Mouse (Mus musculus) kidney, embryonic 16.5 days (tissue): ENCODE measurements around the gene Wtip. TPM values are rescaled to one million over a fixed set of nuclear protein-coding genes. Genes with fewer than 3 reads are reported as not detected.
"Not testable (repeated sequence)": the region's sequence is repeated elsewhere in the genome, so short reads cannot be mapped to it uniquely, and the experiment has no call there.

ENCODE experiments used
- ATAC-seq: fragments of 200-750 bp; cut with Nextera tagmentation; 2 replicates; pipeline ENCODE4 v1.8.0; 2017; ENCODE audit warnings: moderate TSS enrichment; ENCODE audit not compliant: low FRiP score, low TSS enrichment
- H3K27ac ChIP-seq: fragments of 300-500 bp; sonication (generic); 2 replicates; pipeline ENCODE4 v1.5.1; 2014; ENCODE audit warnings: low read length
- H3K27me3 ChIP-seq: fragments of 300-500 bp; sonication (generic); 2 replicates; pipeline ENCODE4 v1.6.1; 2014; ENCODE audit warnings: low read length, control low read depth, mixed read lengths; ENCODE audit not compliant: insufficient read depth
- H3K36me3 ChIP-seq: fragments of 300-500 bp; sonication (generic); 2 replicates; pipeline ENCODE4 v1.6.1; 2014; ENCODE audit warnings: low read length, control low read depth, mixed read lengths; ENCODE audit not compliant: insufficient read depth
- H3K4me1 ChIP-seq: fragments of 300-500 bp; sonication (generic); 2 replicates; pipeline ENCODE4 v1.6.1; 2014; ENCODE audit warnings: low read length, control low read depth, mixed read lengths; ENCODE audit not compliant: insufficient read depth
- H3K4me2 ChIP-seq: fragments of 300-500 bp; sonication (generic); replicated peaks from 2 replicates; pipeline ENCODE4 v1.6.1; 2014; ENCODE audit warnings: low read depth, low read length
- H3K4me3 ChIP-seq: fragments of 300-500 bp; sonication (generic); 2 replicates; pipeline ENCODE4 v1.5.1; 2014; ENCODE audit warnings: mild to moderate bottlenecking, low read length
- H3K9ac ChIP-seq: fragments of 300-500 bp; sonication (generic); replicated peaks from 2 replicates; pipeline ENCODE4 v1.6.1; 2014; ENCODE audit warnings: low read length
- H3K9me3 ChIP-seq: fragments of 300-500 bp; sonication (generic); 2 replicates; pipeline ENCODE4 v1.6.1; 2016; ENCODE audit warnings: low read length, control low read depth
- WGBS: fragments of 180-500 bp; shearing (Covaris S2); extraction: QIAGEN DNeasy Blood & Tissue Kit; methylation state at CpG from one replicate; pipeline ENCODE4 v1.1.7; 2014; 5-methylcytosine and 5-hydroxymethylcytosine counted together
- polyA plus RNA-seq: library from polyadenylated mRNA; unstranded; fragments of >200 nt; fragmentation: Nextera tagmentation; extraction: Ambion mirVana; gene quantifications from 2 replicates; pipeline ENCODE4 v1.2.1, GENCODE M21; 2015

Gene Wtip
- polyA plus RNA-seq, 1 experiment from 2014 or later = 7.3 TPM

DNA sequence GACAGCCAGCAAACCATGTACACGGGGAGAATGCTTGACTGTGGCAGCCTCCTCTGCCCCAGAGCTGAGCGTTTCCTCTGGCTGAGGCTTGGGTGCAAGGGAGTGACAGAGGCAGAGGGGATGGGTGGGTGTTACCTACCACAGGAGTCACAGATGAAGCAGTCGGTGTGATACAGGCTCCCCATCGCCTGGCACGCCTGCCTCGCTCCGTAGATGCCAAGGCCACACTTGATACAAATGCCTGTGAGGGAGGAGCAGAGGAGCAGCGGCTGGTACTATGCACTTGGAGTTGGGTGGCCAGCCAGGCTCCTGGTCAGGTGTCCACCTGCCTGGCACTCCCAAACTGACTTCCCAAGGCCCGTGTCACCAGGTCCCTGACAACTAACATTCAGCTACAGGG is 7.7 kb downstream of the Wtip start:
- WGBS = 85% methylated on average over 9 of the region's 9 CpGs
- Histone ChIP-seq H3K4me1 (peaks cover under 1% of the 10 kb centered on the region; the same call in 1 of the 2 replicates), H3K9ac (no peak overlapping the region), H3K27me3 (no peaks in the 10 kb centered on the region), H3K4me3 (no peak overlapping the region), H3K27ac (no peak overlapping the region), H3K36me3 (peaks cover 27% of the 10 kb centered on the region), H3K9me3 (peaks cover 6% of the 10 kb centered on the region), H3K4me2 (no peak overlapping the region)
- no peak for ATAC-seq

DNA sequence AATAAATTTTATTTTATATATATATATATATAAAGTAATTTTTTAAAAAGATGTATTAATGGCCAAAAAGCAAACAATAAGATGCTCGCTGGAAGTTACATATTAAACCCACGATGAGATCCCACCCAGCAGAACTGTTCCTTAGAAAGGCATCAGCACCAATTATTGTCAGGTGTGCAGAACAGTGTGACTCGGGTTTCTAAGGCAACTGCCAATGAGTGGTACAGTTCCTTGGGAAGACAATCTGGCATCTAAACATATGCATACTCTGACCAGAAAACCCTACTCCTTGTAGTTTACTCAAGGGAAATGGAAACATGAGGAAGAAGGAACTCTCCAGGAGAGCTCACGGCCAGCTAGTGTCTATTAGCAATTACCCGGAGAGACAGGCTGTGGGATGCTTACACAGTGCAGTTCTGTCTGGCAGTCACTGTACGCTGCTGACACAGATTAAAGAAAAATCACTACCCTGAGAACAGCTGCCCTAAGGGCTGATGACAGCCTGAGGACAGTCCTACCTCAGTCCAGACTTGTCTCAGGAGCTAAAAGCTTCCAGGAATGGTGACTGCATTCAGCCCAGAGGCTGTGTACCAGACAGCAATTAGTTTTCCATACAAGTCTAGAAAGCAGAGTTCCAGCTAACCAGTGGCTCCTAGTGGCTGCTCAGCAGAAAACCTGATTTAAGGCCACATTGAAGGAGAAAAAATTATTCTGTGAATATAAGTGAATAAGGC is 9.9 kb downstream of the Wtip start:
- H3K36me3 ChIP-seq = peaks cover 29% of the 10 kb centered on the region
- H3K4me3 ChIP-seq = no peak overlapping the region
- H3K4me2 ChIP-seq = no peak overlapping the region
- WGBS = 90% methylated on average over 6 of the region's 6 CpGs
- no peak overlapping the region for H3K9ac ChIP-seq
- no peaks in the 10 kb centered on the region for H3K27me3 ChIP-seq
- H3K9me3 ChIP-seq = peaks cover 6% of the 10 kb centered on the region
- H3K27ac ChIP-seq = no peak overlapping the region
- no peaks in the 10 kb centered on the region for H3K4me1 ChIP-seq
- no peak for ATAC-seq

GRCm38 (mm10) chr7:34120636-34121035 is 12.4 kb downstream of the Wtip start:
- H3K9ac ChIP-seq, H3K27ac ChIP-seq, H3K4me2 ChIP-seq, H3K27me3 ChIP-seq, H3K4me3 ChIP-seq, H3K4me1 ChIP-seq, H3K9me3 ChIP-seq, ATAC-seq: not testable (repeated sequence)
- H3K36me3 ChIP-seq = peaks cover 26% of the 10 kb centered on the region
- 7% methylated on average over 1 of the region's 1 CpGs for WGBS

DNA sequence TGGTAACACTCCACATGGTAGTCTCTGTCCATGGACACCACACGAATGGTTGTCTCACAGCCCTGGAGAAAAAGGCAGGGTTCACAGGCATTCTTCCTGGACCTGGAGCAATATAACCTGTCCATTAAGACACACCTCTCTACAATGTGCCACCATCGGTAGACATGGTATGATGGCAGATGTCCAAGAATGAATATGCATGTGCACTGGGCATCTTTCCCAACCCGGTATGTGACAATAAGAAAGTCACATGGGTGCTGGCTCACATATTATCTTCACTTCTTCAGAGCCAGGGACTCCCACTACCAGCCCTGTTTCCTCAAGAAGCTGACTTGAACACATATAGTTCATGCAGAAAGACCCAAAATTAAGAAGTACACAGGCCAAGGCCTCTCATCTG is 16.5 kb downstream of the Wtip start:
- 94% methylated on average over 3 of the region's 3 CpGs for WGBS
- Histone ChIP-seq H3K9ac (no peak overlapping the region), H3K4me3 (no peak overlapping the region), H3K27ac (no peak overlapping the region), H3K9me3 (no peaks in the 10 kb centered on the region), H3K4me1 (no peaks in the 10 kb centered on the region), H3K27me3 (no peaks in the 10 kb centered on the region), H3K36me3 (peaks cover 55% of the 10 kb centered on the region), H3K4me2 (no peak overlapping the region)
- ATAC-seq = no peak

- Histone ChIP-seq H3K27me3 (no peaks in the 10 kb centered on the region), H3K4me1 (no peaks in the 10 kb centered on the region), H3K9ac (no peak overlapping the region), H3K9me3 (no peaks in the 10 kb centered on the region), H3K4me2 (no peak overlapping the region), H3K36me3 (peaks cover 55% of the 10 kb centered on the region), H3K4me3 (no peak overlapping the region), H3K27ac (no peak overlapping the region)
- WGBS = 88% methylated on average over 5 of the region's 5 CpGs
- ATAC-seq = no peak
These were observed 23.9 kb downstream of the Wtip start for GRCm38 (mm10) chr7:34109190-34109589.

DNA sequence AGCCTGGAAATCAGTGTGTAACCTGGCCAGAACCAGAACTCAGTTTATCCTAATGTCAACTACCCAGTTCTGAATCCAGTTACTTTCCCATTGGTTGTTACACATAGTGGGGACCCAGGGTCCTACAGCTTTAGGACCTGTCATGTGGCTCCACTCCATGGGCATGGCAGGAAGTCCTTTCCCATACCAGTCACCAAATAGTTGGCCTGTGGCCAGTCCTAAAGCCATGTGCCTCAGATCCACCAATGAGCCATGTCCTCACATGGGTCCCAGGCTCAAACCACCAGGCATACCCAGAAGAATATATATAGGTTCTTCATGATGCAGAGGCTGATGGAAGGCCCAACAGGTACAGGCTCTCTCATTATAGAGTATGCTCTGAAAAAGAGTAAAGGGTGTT is 31.8 kb downstream of the Wtip start:
- no peak for ATAC-seq
- Histone ChIP-seq H3K9ac (no peak overlapping the region), H3K27ac (no peak overlapping the region), H3K27me3 (no peaks in the 10 kb centered on the region), H3K4me3 (no peak overlapping the region), H3K36me3 (no peaks in the 10 kb centered on the region), H3K4me2 (no peak overlapping the region), H3K9me3 (peaks cover 9% of the 10 kb centered on the region; the same call in 1 of the 2 replicates), H3K4me1 (no peaks in the 10 kb centered on the region)

- WGBS = 73% methylated on average over 2 of the region's 2 CpGs
- Histone ChIP-seq H3K9me3 (peaks cover 12% of the 10 kb centered on the region), H3K9ac (no peak overlapping the region), H3K27me3 (no peaks in the 10 kb centered on the region), H3K4me2 (no peak overlapping the region), H3K27ac (no peak overlapping the region), H3K36me3 (no peaks in the 10 kb centered on the region), H3K4me1 (no peaks in the 10 kb centered on the region), H3K4me3 (no peak overlapping the region)
- ATAC-seq = no peak
These were observed 33.1 kb downstream of the Wtip start for GRCm38 (mm10) chr7:34100002-34100401.

GRCm38 (mm10) chr7:34094911-34095481 is 38.1 kb downstream of the Wtip start, which contains the start of gene Scgb1b30:
Scgb1b30 (plus strand) TSS chr7:34095431.
- 84% methylated on average over 3 of the region's 3 CpGs for WGBS
- H3K4me2 ChIP-seq = no peak within 1 kb of the TSS
- H3K9ac ChIP-seq = no peak within 1 kb of the TSS
- H3K4me3 ChIP-seq = no peak within 1 kb of the TSS
- no peak for ATAC-seq
- no peaks in the 10 kb centered on the region for H3K4me1 ChIP-seq
- H3K27ac ChIP-seq = no peak within 1 kb of the TSS
- no peaks in the 10 kb centered on the region for H3K27me3 ChIP-seq
- peaks cover 15% of the 10 kb centered on the region for H3K9me3 ChIP-seq
- no peaks in the 10 kb centered on the region for H3K36me3 ChIP-seq

DNA sequence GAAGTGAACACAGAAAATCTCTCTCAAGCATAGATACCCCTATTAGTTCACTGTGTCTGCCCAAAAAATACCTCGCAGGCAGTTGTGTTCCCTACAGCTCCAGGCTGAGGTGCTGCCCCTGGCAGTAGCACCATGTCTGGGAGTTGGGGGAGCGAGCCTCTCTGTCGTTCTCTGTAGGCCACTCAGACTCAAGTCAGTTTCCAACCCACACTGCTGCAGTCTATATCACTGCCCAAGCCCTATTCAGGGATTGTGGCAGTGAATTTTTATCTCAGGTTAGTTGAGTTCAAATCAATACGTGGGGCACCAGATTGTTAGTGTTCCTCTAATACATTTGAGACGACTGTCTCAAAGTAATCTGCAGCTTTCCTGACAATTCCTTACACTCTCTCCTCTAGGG is 64.9 kb downstream of the Wtip start:
- H3K4me3 ChIP-seq, H3K27ac ChIP-seq, ATAC-seq, H3K9me3 ChIP-seq, H3K9ac ChIP-seq, H3K27me3 ChIP-seq, H3K4me1 ChIP-seq, H3K4me2 ChIP-seq, H3K36me3 ChIP-seq: not testable (repeated sequence)
- WGBS = 79% methylated on average over 5 of the region's 5 CpGs
